Mouse (Mus musculus): ENCODE measurements around the gene Lrrc1.
A peak's percentile ranks its signal among the peaks of the same experiment; 100 is the strongest.

The Lrrc1 gene

DNA sequence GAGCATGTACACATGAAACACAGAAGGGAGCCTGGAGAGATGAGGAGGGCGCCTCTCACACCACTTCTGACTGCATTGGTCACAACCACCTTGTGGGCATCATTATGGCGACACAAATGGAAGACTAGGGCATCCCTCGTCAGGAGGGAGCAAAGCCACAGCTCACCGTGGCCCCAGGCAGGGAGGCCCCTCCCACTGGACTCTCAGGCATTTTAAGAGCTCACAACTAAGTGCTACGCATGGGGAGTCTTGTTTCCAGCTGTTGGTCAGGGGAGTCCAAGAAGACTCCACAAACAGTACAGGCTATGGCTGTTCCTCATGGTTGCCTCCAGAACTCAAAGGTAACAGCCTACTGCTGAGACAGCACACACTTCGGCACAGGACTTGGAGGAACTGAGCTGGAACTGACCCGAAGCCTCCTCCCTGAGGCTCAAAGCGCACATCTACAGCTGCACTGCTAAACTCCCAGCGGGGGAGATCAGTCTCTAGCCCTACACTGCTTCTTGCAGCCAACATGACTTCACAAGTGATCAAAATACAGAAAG is 83.2 kb downstream of the Lrrc1 start:
- no peak for DNase-seq

DNA sequence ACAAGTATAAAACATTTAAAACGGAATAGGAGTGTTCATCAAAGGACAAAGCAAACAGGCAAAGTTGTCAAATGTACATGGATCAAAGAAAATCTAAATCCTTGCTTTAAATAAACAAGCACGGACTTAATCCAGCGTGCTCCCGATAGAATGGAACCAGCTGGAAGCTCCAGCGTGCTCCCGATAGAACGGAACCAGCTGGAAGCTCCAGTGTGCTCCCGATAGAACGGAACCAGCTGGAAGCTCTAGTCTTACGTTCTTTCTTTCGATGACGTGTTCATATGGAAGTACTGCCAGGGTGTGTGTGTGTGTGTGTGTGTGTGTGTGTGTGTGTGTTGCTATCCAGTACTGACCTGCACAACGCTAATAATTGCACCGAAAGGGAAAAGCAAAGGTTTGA is 84.3 kb downstream of the Lrrc1 start:
- DNase-seq, result no peak

- no peak for DNase-seq
Observed at GRCm38 (mm10) chr9:77459365-77459764, 85.3 kb downstream of the Lrrc1 start.

GRCm38 (mm10) chr9:77456169-77456826 is 88.4 kb downstream of the Lrrc1 start:
- DNase-seq, result no peak

- no peak for DNase-seq
Observed at GRCm38 (mm10) chr9:77455439-77456168, 89.1 kb downstream of the Lrrc1 start.

DNA sequence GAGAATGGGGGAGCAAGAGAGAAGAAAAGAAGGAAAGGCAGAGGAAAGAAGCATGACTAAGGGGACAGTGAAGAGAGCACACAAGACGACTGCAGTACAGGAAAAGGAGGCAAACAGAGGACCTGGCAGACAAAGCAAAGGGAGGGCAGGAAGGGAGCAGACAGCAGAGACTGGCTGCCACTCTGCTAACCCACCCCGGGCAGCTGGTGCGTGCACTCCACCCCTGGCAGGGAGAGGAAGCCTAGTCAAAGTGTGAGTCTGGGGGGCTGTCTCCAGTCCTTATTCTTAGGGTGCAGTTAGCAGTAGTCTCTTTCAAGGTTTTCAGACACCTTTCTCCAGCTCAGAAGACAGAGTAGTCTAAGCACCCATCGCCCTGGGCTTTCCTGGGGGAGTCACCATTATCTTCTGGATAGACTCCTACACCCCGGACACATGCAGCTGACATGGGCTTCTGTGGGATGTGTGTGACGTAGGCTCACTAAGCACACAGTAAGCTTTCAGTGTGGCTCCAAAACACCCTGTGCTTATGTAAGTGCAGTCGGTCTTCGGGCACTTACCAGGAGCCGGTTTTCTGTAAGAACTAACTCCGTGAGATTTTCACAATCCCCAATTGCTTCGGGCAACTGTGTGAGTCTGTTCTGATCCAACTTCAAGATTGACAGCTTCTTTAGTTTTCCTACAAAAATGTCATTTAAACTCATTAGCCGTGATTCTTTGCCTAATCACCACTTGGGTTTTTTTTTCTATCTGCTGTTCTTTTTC is 92.4 kb downstream of the Lrrc1 start:
- no peak for DNase-seq

DNA sequence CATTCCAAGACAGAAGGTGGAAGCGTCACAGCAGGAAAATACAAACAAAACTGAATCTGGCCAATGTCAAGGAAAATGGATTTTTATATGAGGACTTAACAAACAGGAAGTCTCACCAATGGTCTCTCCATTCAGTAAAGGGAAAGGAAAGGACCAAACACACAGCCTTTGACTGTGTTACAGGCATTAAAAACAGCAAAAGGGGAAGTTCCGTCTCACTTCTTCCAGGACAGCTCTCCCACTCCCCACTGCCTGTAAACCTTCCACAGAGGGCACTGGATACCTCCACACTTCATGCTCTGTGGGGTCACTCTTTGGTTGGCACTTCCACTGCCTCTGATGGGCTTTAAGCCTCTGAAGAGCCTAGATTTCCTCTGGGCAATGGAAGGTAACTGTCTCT is 94.2 kb downstream of the Lrrc1 start:
- DNase-seq, result no peak

DNA sequence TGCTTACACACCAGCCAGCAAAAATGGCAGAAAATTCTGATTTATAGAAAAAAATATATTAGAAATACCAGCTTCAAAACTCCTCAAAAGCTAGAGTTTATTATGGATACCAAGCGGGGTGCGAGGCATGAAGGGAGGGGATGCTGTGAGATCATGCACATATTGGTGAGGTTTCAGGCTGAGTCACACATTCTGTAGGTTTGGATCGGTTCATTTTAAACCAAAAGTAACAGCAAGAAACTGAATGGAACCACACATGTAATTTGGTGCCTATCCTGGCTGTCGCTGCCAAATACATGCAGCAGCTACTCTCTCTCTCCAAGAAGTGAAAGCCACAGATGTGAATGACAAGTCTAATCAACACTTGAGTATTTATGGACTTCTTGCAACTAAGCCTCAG is 99.8 kb downstream of the Lrrc1 start:
- DNase-seq, result no peak

- no peak for DNase-seq
Observed at GRCm38 (mm10) chr9:77439371-77439770, 105.3 kb downstream of the Lrrc1 start.

- DNase-seq, result peak; percentile 93
Observed at GRCm38 (mm10) chr9:77438836-77439271, 105.8 kb downstream of the Lrrc1 start.

DNA sequence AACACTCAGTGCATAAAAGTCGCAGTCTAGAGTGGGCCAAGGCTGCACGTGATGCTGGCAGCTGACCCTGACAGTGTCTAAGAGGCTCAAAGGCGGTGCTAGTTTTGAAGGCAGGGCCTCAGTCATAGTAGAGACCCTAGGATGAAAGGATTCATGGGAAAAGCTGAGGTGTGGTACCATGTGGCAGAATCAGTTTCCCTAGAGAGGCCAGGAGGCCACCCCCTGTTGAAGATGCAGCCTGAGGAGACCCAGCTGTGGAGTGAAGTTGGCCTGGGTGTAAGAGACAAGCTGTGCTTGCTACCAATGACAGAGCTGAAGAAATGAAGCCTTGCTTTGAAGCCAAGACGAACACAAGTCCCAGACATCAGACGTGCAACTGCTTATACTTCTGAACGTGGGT is 107.5 kb downstream of the Lrrc1 start:
- DNase-seq, result no peak

- DNase-seq, result no peak
Observed at GRCm38 (mm10) chr9:77434965-77435364, 109.7 kb downstream of the Lrrc1 start.

DNA sequence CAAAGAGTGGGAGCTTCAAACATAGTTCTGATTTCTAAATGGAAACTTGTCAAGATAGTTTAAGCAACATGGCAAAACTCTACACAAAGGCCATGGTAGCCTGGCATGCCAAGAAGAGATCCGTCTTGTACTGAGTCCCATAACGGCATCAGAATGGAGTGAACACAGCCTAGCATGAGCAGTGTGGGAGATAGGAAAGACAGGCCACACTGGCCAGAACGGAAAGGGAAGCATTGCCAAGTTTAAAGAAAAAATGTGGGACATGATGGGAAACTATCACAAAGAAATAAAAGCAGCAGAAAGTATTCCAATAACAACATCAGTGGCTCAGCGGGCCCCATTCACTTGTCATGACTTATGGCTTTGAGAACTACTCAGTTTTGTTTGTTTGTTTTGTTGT is 111.2 kb downstream of the Lrrc1 start:
- no peak for DNase-seq

- no peak for DNase-seq
Observed at GRCm38 (mm10) chr9:77432030-77432429, 112.6 kb downstream of the Lrrc1 start.

- peak; percentile 77 for DNase-seq
Observed at GRCm38 (mm10) chr9:77430413-77431087, 114.1 kb downstream of the Lrrc1 start.

- DNase-seq, result peak; percentile 96
Observed at GRCm38 (mm10) chr9:77429230-77430015, 115.2 kb downstream of the Lrrc1 start.

- no peak for DNase-seq
Observed at GRCm38 (mm10) chr9:77428748-77429140, 115.9 kb downstream of the Lrrc1 start.

DNA sequence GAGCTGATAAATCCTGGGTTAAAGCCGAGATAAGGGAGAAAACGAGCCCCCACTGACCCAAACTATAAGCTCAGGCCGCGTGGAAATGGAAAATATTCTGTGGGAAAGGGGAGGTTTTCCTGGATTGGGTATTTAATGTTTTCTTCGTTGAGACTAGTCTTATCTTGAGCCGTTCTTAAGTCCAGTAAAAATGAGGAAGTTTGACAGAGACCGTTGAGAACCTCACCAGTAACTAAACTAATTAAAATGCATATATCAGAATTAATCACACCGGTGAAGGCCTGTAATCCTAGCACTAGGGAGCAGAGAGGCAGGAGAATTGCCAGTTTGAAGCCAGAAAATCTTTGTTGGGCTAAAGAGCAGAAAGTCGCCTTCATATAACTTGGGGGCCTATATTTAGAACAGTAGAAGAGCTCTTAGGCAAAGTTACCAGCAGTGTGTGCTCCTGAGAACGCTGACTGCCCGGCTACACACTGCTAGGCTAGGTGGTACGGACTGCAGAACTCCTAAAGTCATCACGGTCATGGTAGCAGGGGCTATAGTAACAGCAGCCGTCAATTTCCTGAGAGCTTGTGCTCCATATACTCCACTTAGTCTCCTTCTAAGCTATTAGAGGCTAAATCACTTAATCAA is 116.4 kb downstream of the Lrrc1 start:
- DNase-seq, result no peak

DNA sequence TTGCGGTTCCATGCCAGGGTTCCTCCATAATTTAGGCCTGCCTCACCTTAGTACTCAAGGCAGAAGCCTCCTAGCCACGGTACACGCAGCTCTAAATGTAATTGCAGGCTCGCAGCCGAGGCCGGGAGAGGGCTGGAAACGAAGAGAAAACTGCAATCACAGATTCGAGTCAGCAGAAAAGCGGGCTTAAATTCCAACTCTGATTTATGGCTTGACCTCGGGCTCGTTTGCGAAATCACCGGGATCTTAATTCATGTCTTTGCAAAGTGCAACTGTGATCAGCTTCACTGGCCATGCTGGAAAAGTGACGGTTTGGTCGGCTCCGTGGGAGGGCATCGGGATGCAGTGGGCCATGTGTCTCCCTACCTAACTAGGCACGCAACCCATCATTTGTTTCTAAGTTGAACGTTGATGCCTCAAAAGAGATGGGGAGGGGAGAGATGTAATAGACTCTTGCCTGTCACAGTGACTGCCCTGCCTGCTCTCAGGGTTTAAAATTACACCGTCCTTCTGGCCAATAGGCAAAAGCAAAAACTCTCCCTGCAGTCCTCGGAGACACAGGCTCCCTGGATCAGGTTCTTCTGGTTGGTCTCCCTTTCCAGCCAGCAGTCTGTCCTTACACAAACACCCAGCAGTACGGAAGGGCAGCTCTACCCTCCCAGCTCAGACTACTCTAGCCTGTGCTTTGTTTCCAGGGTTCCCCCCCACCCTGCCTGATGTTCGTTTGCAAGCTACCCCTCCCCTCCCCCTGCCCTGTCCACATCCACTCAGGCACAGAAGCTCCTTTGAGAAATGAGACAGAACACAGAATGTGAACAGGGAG is 117.2 kb downstream of the Lrrc1 start:
- DNase-seq, result peak; percentile 94

DNA sequence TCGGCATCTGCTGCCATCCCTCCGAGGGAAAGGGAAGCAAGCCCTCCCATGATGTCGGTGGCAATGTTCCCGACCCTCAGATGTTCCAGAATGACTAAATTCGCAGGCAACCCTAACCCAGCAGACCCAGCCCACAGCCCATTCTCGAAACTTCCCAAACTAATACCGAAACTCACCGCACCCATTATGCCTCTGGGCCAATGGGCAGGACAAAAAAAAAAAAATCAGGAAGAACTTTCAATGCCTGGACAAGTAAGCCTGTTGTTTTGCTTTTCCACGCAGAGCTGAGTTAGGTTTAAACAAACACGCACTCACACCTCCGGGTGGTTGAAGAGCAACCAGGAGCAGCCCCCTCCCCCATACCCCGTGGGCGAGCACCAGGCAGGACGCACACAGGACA is 118.6 kb downstream of the Lrrc1 start:
- DNase-seq, result no peak

DNA sequence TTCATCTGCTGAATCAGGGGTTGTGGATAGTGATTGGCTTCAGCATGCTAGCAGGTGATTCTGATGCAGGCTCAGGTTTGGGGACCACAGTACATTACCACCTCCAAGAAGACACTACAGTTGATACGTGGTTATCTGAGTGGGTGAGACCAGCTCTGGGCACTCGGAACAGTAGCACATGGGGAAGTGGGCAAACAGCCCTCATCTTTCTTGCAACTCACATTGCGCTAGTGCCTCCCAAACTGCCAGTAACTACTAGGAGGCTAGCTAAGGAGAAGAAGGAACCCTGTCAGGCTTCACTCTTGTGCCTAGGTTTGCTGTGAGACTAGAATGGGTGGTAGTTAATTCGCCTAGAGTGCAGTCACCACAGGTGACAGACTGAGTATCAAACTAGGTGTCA is 119.1 kb downstream of the Lrrc1 start:
- DNase-seq, result no peak
